Mouse (Mus musculus): Measurements from ENCODE around the gene Scube2. TPM values are rescaled to one million over a fixed set of nuclear protein-coding genes. Genes with fewer than 3 reads are reported as not detected.

Scube2 gene
- polyA plus RNA-seq, 1 experiment from 2014 or later: 1.9 TPM

GRCm38 (mm10) chr7:109844100-109844499 lies 21.4 kb downstream of the Scube2 start:
- Histone ChIP-seq H3K27ac (ENCODE audit: low read length) (no peak overlapping the region), H3K27me3 (ENCODE audit: control insufficient read depth, insufficient read depth, low read length) (no peaks in the 10 kb centered on the region), H3K4me2 (ENCODE audit: low read depth, low read length) (no peak overlapping the region), H3K9me3 (replicated peaks; ENCODE audit: control insufficient read depth, low read length) (no peaks in the 10 kb centered on the region), H3K9ac (ENCODE audit: low read length) (no peak overlapping the region), H3K36me3 (ENCODE audit: control insufficient read depth, insufficient read depth, low read length) (no peaks in the 10 kb centered on the region), H3K4me3 (replicated peaks; ENCODE audit: low read length) (no peak overlapping the region), H3K4me1 (ENCODE audit: control insufficient read depth, insufficient read depth, low read length) (no peaks in the 10 kb centered on the region)
- WGBS: 68% methylated on average over 6 of the region's 6 CpGs
- ATAC-seq (ENCODE audit: insufficient read depth, low FRiP score): no peak

- WGBS: 83% methylated on average over 13 of the region's 13 CpGs
Observed at GRCm38 (mm10) chr7:109841618-109842418, 23.7 kb downstream of the Scube2 start.

GRCm38 (mm10) chr7:109841031-109841430 lies 24.4 kb downstream of the Scube2 start:
- Histone ChIP-seq H3K9ac (ENCODE audit: low read length) (no peak overlapping the region), H3K4me3 (replicated peaks; ENCODE audit: low read length) (no peak overlapping the region), H3K9me3 (replicated peaks; ENCODE audit: control insufficient read depth, low read length) (no peaks in the 10 kb centered on the region), H3K36me3 (ENCODE audit: control insufficient read depth, insufficient read depth, low read length) (no peaks in the 10 kb centered on the region), H3K27me3 (ENCODE audit: control insufficient read depth, insufficient read depth, low read length) (no peaks in the 10 kb centered on the region), H3K4me1 (ENCODE audit: control insufficient read depth, insufficient read depth, low read length) (no peaks in the 10 kb centered on the region), H3K4me2 (ENCODE audit: low read depth, low read length) (no peak overlapping the region), H3K27ac (ENCODE audit: low read length) (no peak overlapping the region)
- ATAC-seq (ENCODE audit: insufficient read depth, low FRiP score): no peak
- WGBS: 68% methylated on average over 6 of the region's 6 CpGs

More at GRCm38 (mm10) chr7:109841618-109842418, 23.7 kb downstream of the Scube2 start:
- H3K9ac ChIP-seq (ENCODE audit: low read length): no peak overlapping the region
- no peak overlapping the region for H3K4me3 ChIP-seq (replicated peaks; ENCODE audit: low read length)
- no peaks in the 10 kb centered on the region for H3K27me3 ChIP-seq (ENCODE audit: control insufficient read depth, insufficient read depth, low read length)
- no peak overlapping the region for H3K4me2 ChIP-seq (ENCODE audit: low read depth, low read length)
- no peaks in the 10 kb centered on the region for H3K4me1 ChIP-seq (ENCODE audit: control insufficient read depth, insufficient read depth, low read length)
- H3K36me3 ChIP-seq (ENCODE audit: control insufficient read depth, insufficient read depth, low read length): no peaks in the 10 kb centered on the region
- H3K9me3 ChIP-seq (replicated peaks; ENCODE audit: control insufficient read depth, low read length): no peaks in the 10 kb centered on the region
- no peak for ATAC-seq (ENCODE audit: insufficient read depth, low FRiP score)
- no peak overlapping the region for H3K27ac ChIP-seq (ENCODE audit: low read length)

- 72% methylated on average over 3 of the region's 3 CpGs for WGBS
- no peak for ATAC-seq (ENCODE audit: insufficient read depth, low FRiP score)
- H3K9me3 ChIP-seq (replicated peaks; ENCODE audit: control insufficient read depth, low read length): no peaks in the 10 kb centered on the region
Observed at GRCm38 (mm10) chr7:109838613-109839012, 26.9 kb downstream of the Scube2 start.

GRCm38 (mm10) chr7:109837651-109838050 lies 27.8 kb downstream of the Scube2 start:
- no peaks in the 10 kb centered on the region for H3K9me3 ChIP-seq (replicated peaks; ENCODE audit: control insufficient read depth, low read length)
- H3K27me3 ChIP-seq (ENCODE audit: control insufficient read depth, insufficient read depth, low read length): no peaks in the 10 kb centered on the region
- H3K27ac ChIP-seq (ENCODE audit: low read length): no peak overlapping the region
- H3K4me1 ChIP-seq (ENCODE audit: control insufficient read depth, insufficient read depth, low read length): peaks cover 4% of the 10 kb centered on the region
- H3K9ac ChIP-seq (ENCODE audit: low read length): no peak overlapping the region
- WGBS: 75% methylated on average over 6 of the region's 6 CpGs
- no peak for ATAC-seq (ENCODE audit: insufficient read depth, low FRiP score)
- no peaks in the 10 kb centered on the region for H3K36me3 ChIP-seq (ENCODE audit: control insufficient read depth, insufficient read depth, low read length)
- no peak overlapping the region for H3K4me2 ChIP-seq (ENCODE audit: low read depth, low read length)
- no peak overlapping the region for H3K4me3 ChIP-seq (replicated peaks; ENCODE audit: low read length)

More at GRCm38 (mm10) chr7:109838613-109839012, 26.9 kb downstream of the Scube2 start:
- no peak overlapping the region for H3K4me2 ChIP-seq (ENCODE audit: low read depth, low read length)
- peaks cover 4% of the 10 kb centered on the region for H3K4me1 ChIP-seq (ENCODE audit: control insufficient read depth, insufficient read depth, low read length)
- H3K36me3 ChIP-seq (ENCODE audit: control insufficient read depth, insufficient read depth, low read length): no peaks in the 10 kb centered on the region
- H3K27ac ChIP-seq (ENCODE audit: low read length): no peak overlapping the region
- H3K27me3 ChIP-seq (ENCODE audit: control insufficient read depth, insufficient read depth, low read length): no peaks in the 10 kb centered on the region
- H3K9ac ChIP-seq (ENCODE audit: low read length): no peak overlapping the region
- H3K4me3 ChIP-seq (replicated peaks; ENCODE audit: low read length): no peak overlapping the region

- Histone ChIP-seq H3K27me3 (ENCODE audit: control insufficient read depth, insufficient read depth, low read length) (no peaks in the 10 kb centered on the region), H3K9ac (ENCODE audit: low read length) (no peak overlapping the region), H3K9me3 (replicated peaks; ENCODE audit: control insufficient read depth, low read length) (no peaks in the 10 kb centered on the region), H3K4me2 (ENCODE audit: low read depth, low read length) (no peak overlapping the region), H3K4me1 (ENCODE audit: control insufficient read depth, insufficient read depth, low read length) (peaks cover 4% of the 10 kb centered on the region), H3K27ac (ENCODE audit: low read length) (no peak overlapping the region), H3K36me3 (ENCODE audit: control insufficient read depth, insufficient read depth, low read length) (no peaks in the 10 kb centered on the region), H3K4me3 (replicated peaks; ENCODE audit: low read length) (no peak overlapping the region)
- 38% methylated on average over 6 of the region's 6 CpGs for WGBS
- no peak for ATAC-seq (ENCODE audit: insufficient read depth, low FRiP score)
Observed at GRCm38 (mm10) chr7:109834894-109835293, 30.6 kb downstream of the Scube2 start.

GRCm38 (mm10) chr7:109831376-109831775 lies 34.1 kb downstream of the Scube2 start:
- Histone ChIP-seq H3K27me3 (ENCODE audit: control insufficient read depth, insufficient read depth, low read length) (no peaks in the 10 kb centered on the region), H3K4me3 (replicated peaks; ENCODE audit: low read length) (no peak overlapping the region), H3K9me3 (replicated peaks; ENCODE audit: control insufficient read depth, low read length) (no peaks in the 10 kb centered on the region), H3K27ac (ENCODE audit: low read length) (no peak overlapping the region), H3K4me1 (ENCODE audit: control insufficient read depth, insufficient read depth, low read length) (peaks cover 4% of the 10 kb centered on the region), H3K9ac (ENCODE audit: low read length) (no peak overlapping the region), H3K36me3 (ENCODE audit: control insufficient read depth, insufficient read depth, low read length) (no peaks in the 10 kb centered on the region), H3K4me2 (ENCODE audit: low read depth, low read length) (no peak overlapping the region)
- peak; percentile 26; the same call in 1 of the 2 replicates for ATAC-seq (ENCODE audit: insufficient read depth, low FRiP score)
- 57% methylated on average over 2 of the region's 2 CpGs for WGBS

GRCm38 (mm10) chr7:109826911-109827310 lies 38.6 kb downstream of the Scube2 start:
- H3K4me3 ChIP-seq (replicated peaks; ENCODE audit: low read length): no peak overlapping the region
- no peaks in the 10 kb centered on the region for H3K9me3 ChIP-seq (replicated peaks; ENCODE audit: control insufficient read depth, low read length)
- 0 out of 2 replicates have a peak, but pooled peaks have one; percentile 16 for ATAC-seq (ENCODE audit: insufficient read depth, low FRiP score)
- no peak overlapping the region; the same call in 1 of the 2 replicates for H3K27ac ChIP-seq (ENCODE audit: low read length)
- H3K4me2 ChIP-seq (ENCODE audit: low read depth, low read length): no peak overlapping the region
- 0 out of 2 replicates have a peak, but pooled peaks cover 3% of the 10 kb centered on the region for H3K4me1 ChIP-seq (ENCODE audit: control insufficient read depth, insufficient read depth, low read length)
- H3K9ac ChIP-seq (ENCODE audit: low read length): no peak overlapping the region
- no peaks in the 10 kb centered on the region for H3K27me3 ChIP-seq (ENCODE audit: control insufficient read depth, insufficient read depth, low read length)
- no peaks in the 10 kb centered on the region for H3K36me3 ChIP-seq (ENCODE audit: control insufficient read depth, insufficient read depth, low read length)
- WGBS: 47% methylated on average over 8 of the region's 8 CpGs

GRCm38 (mm10) chr7:109825293-109825692 lies 40.2 kb downstream of the Scube2 start:
- H3K4me3 ChIP-seq (replicated peaks; ENCODE audit: low read length): no peak overlapping the region
- H3K9ac ChIP-seq (ENCODE audit: low read length): 0 out of 2 replicates have a peak overlapping the region, but pooled peaks have one; percentile 5
- H3K4me2 ChIP-seq (ENCODE audit: low read depth, low read length): peak overlapping the region; percentile 27; the same call in 1 of the 2 replicates
- H3K9me3 ChIP-seq (replicated peaks; ENCODE audit: control insufficient read depth, low read length): no peaks in the 10 kb centered on the region
- no peaks in the 10 kb centered on the region for H3K36me3 ChIP-seq (ENCODE audit: control insufficient read depth, insufficient read depth, low read length)
- peak overlapping the region; percentile 35 for H3K27ac ChIP-seq (ENCODE audit: low read length)
- H3K27me3 ChIP-seq (ENCODE audit: control insufficient read depth, insufficient read depth, low read length): no peaks in the 10 kb centered on the region
- peak; percentile 72 for ATAC-seq (ENCODE audit: insufficient read depth, low FRiP score)
- 42% methylated on average over 14 of the region's 14 CpGs for WGBS
- H3K4me1 ChIP-seq (ENCODE audit: control insufficient read depth, insufficient read depth, low read length): 0 out of 2 replicates have a peak, but pooled peaks cover 3% of the 10 kb centered on the region

Data from stomach, embryonic 16.5 days (tissue).